Mouse (Mus musculus): ENCODE measurements around the gene Pnpla3.

- TF ChIP-seq POLR2A (IDR thresholded peaks at IDR 0.05; ENCODE audit: borderline replicate concordance, insufficient read depth, low read length) (no peak), CTCF (IDR thresholded peaks at IDR 0.05; ENCODE audit: borderline replicate concordance, insufficient read depth, low read depth, low read length) (no peak)
Observed at GRCm38 (mm10) chr15:84216461-84217084, 48.9 kb downstream of the Pnpla3 start.

Measured in cerebellum, adult 2 months (tissue).